Mouse (Mus musculus) forebrain, embryonic 16.5 days (tissue): ENCODE measurements around the gene Pxmp4. TPM values are rescaled to one million over a fixed set of nuclear protein-coding genes. Genes with fewer than 3 reads are reported as not detected.
A peak's percentile ranks its signal among the peaks of the same experiment; 100 is the strongest.

Experiments
- ATAC-seq: fragments of 200-750 bp; cut with Nextera tagmentation; 2 replicates; pipeline ENCODE4 v1.8.0; 2017; ENCODE audit warnings: mild to moderate bottlenecking, moderate library complexity
- H3K27ac ChIP-seq: fragments of 300-500 bp; sonication (generic); 2 replicates; pipeline ENCODE4 v1.5.1; 2014; ENCODE audit warnings: low read length, control low read depth
- H3K27me3 ChIP-seq: fragments of 300-500 bp; sonication (generic); replicated peaks from 2 replicates; pipeline ENCODE4 v1.6.1; 2014; ENCODE audit warnings: low read length; ENCODE audit not compliant: control insufficient read depth, insufficient read depth
- H3K36me3 ChIP-seq: fragments of 300-500 bp; sonication (generic); 2 replicates; pipeline ENCODE4 v1.6.1; 2014; ENCODE audit not compliant: control insufficient read depth, insufficient read depth
- H3K4me1 ChIP-seq: fragments of 300-500 bp; sonication (generic); replicated peaks from 2 replicates; pipeline ENCODE4 v1.6.1; 2014; ENCODE audit warnings: low read length; ENCODE audit not compliant: control insufficient read depth, insufficient read depth
- H3K4me2 ChIP-seq: fragments of 300-500 bp; sonication (generic); 2 replicates; pipeline ENCODE4 v1.6.1; 2014; ENCODE audit warnings: mild to moderate bottlenecking, low read length, control low read depth
- H3K4me3 ChIP-seq: fragments of 300-500 bp; sonication (generic); replicated peaks from 2 replicates; pipeline ENCODE4 v1.5.1; 2014; ENCODE audit warnings: mild to moderate bottlenecking, low read length, control low read depth
- H3K9ac ChIP-seq: fragments of 300-500 bp; sonication (generic); replicated peaks from 2 replicates; pipeline ENCODE4 v1.6.1; 2014; ENCODE audit warnings: low read depth, low read length, control low read depth
- H3K9me3 ChIP-seq: fragments of 300-500 bp; sonication (generic); 2 replicates; pipeline ENCODE4 v1.6.1; 2016; ENCODE audit warnings: low read length; ENCODE audit not compliant: control insufficient read depth
- WGBS: fragments of 180-500 bp; shearing (Covaris S2); extraction: QIAGEN DNeasy Blood & Tissue Kit; methylation state at CpG from one replicate; pipeline ENCODE4 v1.1.7; 2014; 5-methylcytosine and 5-hydroxymethylcytosine counted together
- polyA plus RNA-seq: library from polyadenylated mRNA; unstranded; fragments of >200 nt; fragmentation: Nextera tagmentation; extraction: Ambion mirVana; gene quantifications from 2 replicates; pipeline ENCODE4 v1.2.1, GENCODE M21; 2015

Pxmp4 gene
- polyA plus RNA-seq, 1 experiment from 2014 or later: 14.8 TPM

DNA sequence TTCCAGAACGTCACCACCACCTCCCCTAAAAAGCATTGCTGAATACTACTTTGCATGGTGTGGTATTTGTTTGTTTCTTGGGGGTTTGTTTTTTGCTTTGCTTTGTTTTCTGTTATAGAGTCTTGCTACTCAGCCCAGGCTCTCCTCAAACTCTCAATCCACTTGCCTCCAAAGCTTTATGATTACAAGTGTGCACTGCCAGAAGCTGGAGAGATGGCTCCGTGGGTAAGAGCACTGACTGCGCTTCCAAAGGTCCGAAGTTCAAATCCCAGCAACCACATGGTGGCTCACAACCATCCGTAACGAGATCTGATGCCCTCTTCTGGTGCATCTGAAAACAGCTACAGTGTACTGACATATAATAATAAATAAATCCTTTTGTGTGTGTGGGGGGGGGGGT lies 2.9 kb downstream of the Pxmp4 start:
- no peaks in the 10 kb centered on the region for H3K36me3 ChIP-seq
- H3K4me1 ChIP-seq: peaks cover 13% of the 10 kb centered on the region
- H3K27ac ChIP-seq: no peak overlapping the region
- no peaks in the 10 kb centered on the region; the same call in 1 of the 2 replicates for H3K27me3 ChIP-seq
- no peak overlapping the region for H3K9ac ChIP-seq
- H3K4me3 ChIP-seq: no peak overlapping the region
- no peak overlapping the region for H3K4me2 ChIP-seq
- ATAC-seq: no peak
- H3K9me3 ChIP-seq: no peaks in the 10 kb centered on the region
- 60% methylated on average over 6 of the region's 6 CpGs for WGBS

- WGBS: 84% methylated on average over 3 of the region's 3 CpGs
These were observed 6.1 kb downstream of the Pxmp4 start for GRCm38 (mm10) chr2:154597399-154597798.

GRCm38 (mm10) chr2:154595775-154596174 lies 7.7 kb downstream of the Pxmp4 start:
- WGBS: 74% methylated on average over 5 of the region's 5 CpGs
- H3K9me3 ChIP-seq: no peaks in the 10 kb centered on the region
- no peak for ATAC-seq

More at GRCm38 (mm10) chr2:154597399-154597798, 6.1 kb downstream of the Pxmp4 start:
- H3K27me3 ChIP-seq: no peaks in the 10 kb centered on the region
- no peak overlapping the region for H3K4me3 ChIP-seq
- no peaks in the 10 kb centered on the region for H3K9me3 ChIP-seq
- no peak overlapping the region for H3K27ac ChIP-seq
- no peaks in the 10 kb centered on the region for H3K4me1 ChIP-seq
- no peaks in the 10 kb centered on the region for H3K36me3 ChIP-seq
- no peak overlapping the region for H3K9ac ChIP-seq
- ATAC-seq: no peak
- H3K4me2 ChIP-seq: no peak overlapping the region

GRCm38 (mm10) chr2:154593025-154593424 lies 10.5 kb downstream of the Pxmp4 start:
- ATAC-seq: no peak
- Histone ChIP-seq H3K9me3 (no peaks in the 10 kb centered on the region), H3K36me3 (no peaks in the 10 kb centered on the region), H3K4me1 (no peaks in the 10 kb centered on the region; the same call in none of the 2 replicates), H3K4me2 (no peak overlapping the region), H3K27ac (no peak overlapping the region), H3K4me3 (no peak overlapping the region), H3K27me3 (no peaks in the 10 kb centered on the region), H3K9ac (no peak overlapping the region)
- 69% methylated on average over 3 of the region's 3 CpGs for WGBS

More at GRCm38 (mm10) chr2:154595775-154596174, 7.7 kb downstream of the Pxmp4 start:
- H3K4me1 ChIP-seq: no peaks in the 10 kb centered on the region
- no peak overlapping the region for H3K4me3 ChIP-seq
- H3K4me2 ChIP-seq: no peak overlapping the region
- no peaks in the 10 kb centered on the region for H3K36me3 ChIP-seq
- no peak overlapping the region for H3K9ac ChIP-seq
- no peak overlapping the region for H3K27ac ChIP-seq
- no peaks in the 10 kb centered on the region for H3K27me3 ChIP-seq

DNA sequence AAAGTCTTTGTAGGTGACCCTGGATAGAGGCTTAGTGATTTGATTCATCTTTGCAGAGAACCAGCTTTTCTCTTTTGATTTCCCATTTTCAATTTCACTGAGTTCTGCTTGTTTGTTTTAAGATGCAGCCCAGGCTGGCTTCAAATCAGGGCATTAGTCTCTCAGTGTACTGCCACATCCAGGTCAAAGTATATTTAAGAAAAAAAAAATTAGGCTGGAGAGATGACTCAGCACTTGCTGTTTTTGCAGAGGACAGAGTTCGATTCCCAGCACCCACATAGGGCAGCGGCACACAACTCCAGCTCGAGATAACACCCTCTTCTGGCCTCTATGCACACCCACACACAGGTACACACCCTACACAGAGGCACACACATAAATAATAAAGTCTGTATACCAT lies 12.3 kb downstream of the Pxmp4 start:
- H3K27ac ChIP-seq: no peak overlapping the region
- 88% methylated on average over 3 of the region's 3 CpGs for WGBS
- no peak overlapping the region for H3K9ac ChIP-seq

GRCm38 (mm10) chr2:154589051-154589450 lies 14.5 kb downstream of the Pxmp4 start:
- Histone ChIP-seq H3K9ac (no peak overlapping the region), H3K9me3 (no peaks in the 10 kb centered on the region), H3K4me3 (no peak overlapping the region), H3K27me3 (no peaks in the 10 kb centered on the region), H3K4me1 (peaks cover 20% of the 10 kb centered on the region), H3K27ac (no peak overlapping the region; the same call in 1 of the 2 replicates), H3K4me2 (no peak overlapping the region), H3K36me3 (no peaks in the 10 kb centered on the region)
- ATAC-seq: no peak
- 64% methylated on average over 4 of the region's 4 CpGs for WGBS

More for the DNA sequence above, 12.3 kb downstream of the Pxmp4 start:
- no peak overlapping the region for H3K4me2 ChIP-seq
- no peaks in the 10 kb centered on the region; the same call in none of the 2 replicates for H3K4me1 ChIP-seq
- no peak overlapping the region for H3K4me3 ChIP-seq
- H3K9me3 ChIP-seq: no peaks in the 10 kb centered on the region
- H3K27me3 ChIP-seq: no peaks in the 10 kb centered on the region
- no peak for ATAC-seq
- H3K36me3 ChIP-seq: no peaks in the 10 kb centered on the region

DNA sequence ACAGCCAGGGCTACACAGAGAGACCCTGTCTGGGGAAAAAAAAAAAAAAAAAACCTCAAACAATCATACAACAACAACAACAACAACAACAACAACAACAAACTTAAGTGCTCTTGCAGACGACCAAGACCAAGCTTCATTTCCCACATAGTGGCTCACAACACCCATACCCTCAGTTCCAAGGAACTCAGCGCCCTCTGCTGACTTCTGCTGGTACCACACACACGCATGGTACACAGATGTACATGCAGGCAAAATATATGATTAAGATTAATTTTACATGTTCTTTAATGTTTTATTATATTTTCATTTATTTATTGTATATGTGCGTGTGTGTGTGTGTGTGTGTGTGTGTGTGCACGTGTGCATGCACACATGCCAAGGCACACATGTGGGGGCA lies 17.1 kb downstream of the Pxmp4 start:
- peaks cover 32% of the 10 kb centered on the region for H3K4me1 ChIP-seq
- no peak overlapping the region for H3K4me2 ChIP-seq
- no peak overlapping the region for H3K27ac ChIP-seq
- ATAC-seq: no peak
- H3K36me3 ChIP-seq: no peaks in the 10 kb centered on the region
- WGBS: 82% methylated on average over 5 of the region's 5 CpGs
- no peak overlapping the region for H3K4me3 ChIP-seq
- no peaks in the 10 kb centered on the region for H3K9me3 ChIP-seq
- no peaks in the 10 kb centered on the region for H3K27me3 ChIP-seq
- H3K9ac ChIP-seq: no peak overlapping the region

GRCm38 (mm10) chr2:154584931-154585601 lies 18.4 kb downstream of the Pxmp4 start:
- Histone ChIP-seq H3K27me3 (no peaks in the 10 kb centered on the region), H3K9ac (no peak overlapping the region), H3K9me3 (no peaks in the 10 kb centered on the region), H3K4me3 (no peak overlapping the region), H3K27ac (peak overlapping the region; percentile 85), H3K4me2 (no peak overlapping the region), H3K4me1 (peaks cover 32% of the 10 kb centered on the region), H3K36me3 (no peaks in the 10 kb centered on the region)
- no peak for ATAC-seq
- 42% methylated on average over 17 of the region's 17 CpGs for WGBS

GRCm38 (mm10) chr2:154583906-154584872 lies 19.3 kb downstream of the Pxmp4 start:
- Histone ChIP-seq H3K4me3 (no peak overlapping the region), H3K9ac (no peak overlapping the region), H3K9me3 (no peaks in the 10 kb centered on the region), H3K36me3 (no peaks in the 10 kb centered on the region), H3K27me3 (no peaks in the 10 kb centered on the region), H3K4me1 (peaks cover 32% of the 10 kb centered on the region), H3K4me2 (peak overlapping the region; percentile 24; the same call in 1 of the 2 replicates), H3K27ac (peak overlapping the region; percentile 85)
- ATAC-seq: peak; percentile 96
- WGBS: 41% methylated on average over 15 of the region's 15 CpGs
